Mouse (Mus musculus) adrenal gland, adult 8-10 months (tissue): Measurements from ENCODE around the gene Emc3. TPM values are rescaled to one million over a fixed set of nuclear protein-coding genes. Genes with fewer than 3 reads are reported as not detected.

Source experiments
- microRNA-seq, 2 experiments: library from miRNA; unstranded; fragments of <30 nt; microRNA quantifications; one replicate each; pipeline ENCODE4 v1.2.0; 2022
- total RNA-seq, 4 experiments: library from RNA; stranded (reverse); gene quantifications; 2 replicates each; pipeline ENCODE4 v1.2.4; 2022

Gene Emc3
- total RNA-seq, 4 experiments from 2014 or later = 81.3 to 119 (median 96.3) TPM

Small RNA genes within 50 kb of the gene (microRNA-seq; reads per million reads assigned to microRNA genes)
- gene Gm23365 = 0 reads per million in 2 experiments

Other genes with a start within 250 kb of the Emc3 start
- 1 to 10 TPM; 4.4 to 8.6 (median 5.8) TPM for gene Cpne9, start 249.3 kb downstream of the Emc3 start, total RNA-seq
- 10 to 100 TPM; 19.5 to 32.3 (median 29.5) TPM for gene Brpf1, start 224.5 kb downstream of the Emc3 start, total RNA-seq
- 10 to 100 TPM; 14.4 to 21.7 (median 17.1) TPM for gene Ogg1, start 204.7 kb downstream of the Emc3 start, total RNA-seq
- 10 to 100 TPM; 50.1 to 74.6 (median 64.6) TPM for gene Camk1, start 187.7 kb downstream of the Emc3 start, total RNA-seq
- gene Tada3, start 153.8 kb downstream of the Emc3 start, total RNA-seq = 10 to 100 TPM; 39.3 to 47.1 (median 43.4) TPM
- 100 to 1,000 TPM; 199 to 228 (median 204) TPM for gene Arpc4, start 153.5 kb downstream of the Emc3 start, total RNA-seq
- 1 to 10 TPM; 2.6 to 7.4 (median 3.9) TPM for gene Ttll3, start 142.4 kb downstream of the Emc3 start, total RNA-seq
- gene Rpusd3, start 112.3 kb downstream of the Emc3 start, total RNA-seq = 10 to 100 TPM in 3 of 4 experiments, 1 to 10 TPM in 1; 7.6 to 13.8 (median 11.6) TPM
- gene Cidec, start 95.9 kb downstream of the Emc3 start, total RNA-seq = 100 to 1,000 TPM; 185 to 405 (median 283) TPM
- 10 to 100 TPM; 40.6 to 52.5 (median 46.4) TPM for gene Jagn1, start 89.1 kb downstream of the Emc3 start, total RNA-seq
- gene Il17re, start 73.2 kb downstream of the Emc3 start, total RNA-seq = 1 to 10 TPM in 3 of 4 experiments, under 1 TPM in 1; 0.74 to 1.9 (median 1.1) TPM
- gene Il17rc, start 60.2 kb downstream of the Emc3 start, total RNA-seq = 10 to 100 TPM; 17.5 to 29.1 (median 24.0) TPM
- gene Creld1, start 48.4 kb downstream of the Emc3 start, total RNA-seq = 10 to 100 TPM; 60.8 to 69.9 (median 67.4) TPM
- under 1 TPM; 0.20 to 0.40 (median 0.31) TPM for gene Prrt3, start 29.7 kb downstream of the Emc3 start, total RNA-seq
- gene Fancd2, start within 50 bp of the Emc3 start, total RNA-seq = 1 to 10 TPM in 2 of 4 experiments, under 1 TPM in 2; 0.35 to 2.0 (median 0.88) TPM
- gene Fancd2os, start 69.1 kb upstream of the Emc3 start, total RNA-seq = under 1 TPM in 1 of 4 experiments, not detected in 3; 0.35 TPM
- gene Brk1, start 73.1 kb upstream of the Emc3 start, total RNA-seq = 100 to 1,000 TPM; 180 to 239 (median 200) TPM
- 10 to 100 TPM; 29.5 to 34.0 (median 32.1) TPM for gene Vhl, start 92.3 kb upstream of the Emc3 start, total RNA-seq
- 10 to 100 TPM; 11.8 to 38.3 (median 22.4) TPM for gene Irak2, start 106.8 kb upstream of the Emc3 start, total RNA-seq
- gene Tatdn2, start 165.4 kb upstream of the Emc3 start, total RNA-seq = 10 to 100 TPM; 56.1 to 74.8 (median 64.0) TPM
- gene Ghrl, start 188.2 kb upstream of the Emc3 start, total RNA-seq = 1 to 10 TPM in 1 of 4 experiments, not detected in 3; 1.4 TPM
- 100 to 1,000 TPM; 117 to 146 (median 124) TPM for gene Sec13, start 209.1 kb upstream of the Emc3 start, total RNA-seq